28 mouse cellular contexts compared by ENCODE assay signal in genomic region chr9:90884467-90884866, GRCm38 (mm10).
"Had no signal": no experiment of that assay in that cellular context is flagged by ENCODE, and none has a peak within 500 bp of the region (broad histone marks: within the 10 kb centered on the region; RNA-seq: fewer than 3 reads in every experiment).

No protein-coding gene starts in this region.

- H3K9ac ChIP-seq: embryonic facial prominence, embryonic 12.5 days; embryonic facial prominence, embryonic 13.5 days; embryonic facial prominence, embryonic 15.5 days; forebrain, embryonic 12.5 days; forebrain, embryonic 13.5 days; forebrain, embryonic 15.5 days; forebrain, postnatal 0 days had no signal

- DNase-seq: cerebellum, adult 2 months; cerebellum, adult 8-10 months; cerebellum, adult 9-10 months; cerebellum, adult 9-11 months; cerebellum, postnatal 10 days; cerebellum, postnatal 14 days; cerebellum, postnatal 25 days; cerebellum, postnatal 36 days; embryo, embryonic 11 days; forebrain, postnatal 0 days; gastrocnemius, adult 2 months; gastrocnemius, postnatal 10 days; gastrocnemius, postnatal 14 days; gastrocnemius, postnatal 25 days; gastrocnemius, postnatal 36 days; heart, adult 18-20 months; heart, adult 2 months had no signal

- H3K36me3 ChIP-seq: embryonic facial prominence, embryonic 10.5 days; embryonic facial prominence, embryonic 12.5 days; embryonic facial prominence, embryonic 13.5 days; embryonic facial prominence, embryonic 15.5 days; forebrain, embryonic 10.5 days; forebrain, embryonic 12.5 days; forebrain, embryonic 15.5 days had no signal

- H3K27ac ChIP-seq: embryonic facial prominence, embryonic 10.5 days; embryonic facial prominence, embryonic 12.5 days; embryonic facial prominence, embryonic 13.5 days; embryonic facial prominence, embryonic 15.5 days; forebrain, embryonic 10.5 days; forebrain, embryonic 12.5 days; forebrain, embryonic 13.5 days; forebrain, embryonic 15.5 days; gastrocnemius, adult 2 months; heart, adult 2 months had no signal

- ATAC-seq: forebrain, embryonic 13.5 days; forebrain, embryonic 14.5 days; forebrain, embryonic 15.5 days; forebrain, embryonic 16.5 days; forebrain, postnatal 0 days had no signal

- H3K4me2 ChIP-seq: embryonic facial prominence, embryonic 12.5 days; embryonic facial prominence, embryonic 13.5 days; embryonic facial prominence, embryonic 15.5 days; forebrain, embryonic 12.5 days; forebrain, embryonic 13.5 days; forebrain, embryonic 15.5 days had no signal

- H3K4me3 ChIP-seq: embryonic facial prominence, embryonic 10.5 days; embryonic facial prominence, embryonic 12.5 days; embryonic facial prominence, embryonic 13.5 days; embryonic facial prominence, embryonic 15.5 days; erythroblast, embryonic 14.5 days; forebrain, embryonic 10.5 days; forebrain, embryonic 12.5 days; forebrain, embryonic 13.5 days; forebrain, embryonic 15.5 days; gastrocnemius, adult 2 months; heart, adult 2 months had no signal

- H3K4me1 ChIP-seq: embryonic facial prominence, embryonic 10.5 days; embryonic facial prominence, embryonic 12.5 days; embryonic facial prominence, embryonic 13.5 days; embryonic facial prominence, embryonic 15.5 days; forebrain, embryonic 10.5 days; forebrain, embryonic 12.5 days; forebrain, embryonic 13.5 days; forebrain, embryonic 15.5 days had no signal

- H3K9me3 ChIP-seq: embryonic facial prominence, embryonic 10.5 days; embryonic facial prominence, embryonic 12.5 days; embryonic facial prominence, embryonic 13.5 days; embryonic facial prominence, embryonic 15.5 days; forebrain, embryonic 10.5 days; forebrain, embryonic 12.5 days; forebrain, embryonic 13.5 days; forebrain, embryonic 15.5 days had no signal

- H3K27me3 ChIP-seq: embryonic facial prominence, embryonic 12.5 days; embryonic facial prominence, embryonic 13.5 days; embryonic facial prominence, embryonic 15.5 days; forebrain, embryonic 12.5 days; forebrain, embryonic 13.5 days; forebrain, embryonic 15.5 days had no signal
